Mouse (Mus musculus) induced T-regulatory cell, adult 2 months (primary cell): Measurements from ENCODE around the gene Hist1h1e.

Experiments used
- DNase-seq: peaks from one replicate; pipeline ENCODE4 v3.0.0-alpha.2; 2012; ENCODE audit warnings: low read depth

Gene Hist1h1e

GRCm38 (mm10) chr13:23573034-23573897 lies 49.1 kb downstream of the Hist1h1e start:
- DNase-seq = peak; percentile 58

DNA sequence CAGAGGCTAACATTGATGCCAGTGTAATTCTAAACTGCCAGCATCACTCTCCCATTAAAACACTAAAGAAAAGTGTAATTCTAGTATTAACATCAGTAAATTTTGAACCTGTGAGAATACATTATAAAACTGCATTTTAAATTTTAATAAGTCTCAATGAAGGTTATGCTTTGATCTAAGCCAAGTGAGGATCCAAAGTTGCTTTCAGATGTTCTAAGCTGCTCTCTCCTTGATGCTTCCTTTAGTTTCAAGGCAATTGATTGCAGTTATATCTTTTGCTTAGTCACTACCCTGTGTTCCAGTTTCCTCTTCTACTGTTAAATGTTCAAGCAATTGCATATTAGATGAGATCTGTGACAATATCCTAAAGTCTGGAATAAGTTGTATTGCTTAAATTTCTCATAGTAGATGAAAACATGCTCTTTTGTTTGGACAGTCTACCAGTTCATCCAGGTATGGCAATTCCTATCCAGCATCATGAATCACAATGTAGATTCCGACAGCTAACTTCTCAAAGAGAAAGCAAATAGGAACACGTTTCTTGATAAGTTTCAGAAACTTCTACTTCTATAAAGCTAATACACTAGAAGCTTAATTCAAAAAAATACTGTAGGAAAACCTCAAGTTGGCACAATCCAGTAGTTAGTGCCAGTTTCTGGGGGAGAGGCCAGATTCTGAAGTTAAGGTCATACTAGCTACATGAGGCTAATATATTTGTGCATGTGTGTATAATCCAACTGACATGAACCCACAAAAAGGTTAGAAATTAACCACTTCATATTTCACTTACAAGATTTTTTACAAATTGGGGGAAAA lies 49.9 kb downstream of the Hist1h1e start:
- peak; percentile 58 for DNase-seq

GRCm38 (mm10) chr13:23571504-23572217 lies 50.7 kb downstream of the Hist1h1e start:
- DNase-seq = peak; percentile 74

DNA sequence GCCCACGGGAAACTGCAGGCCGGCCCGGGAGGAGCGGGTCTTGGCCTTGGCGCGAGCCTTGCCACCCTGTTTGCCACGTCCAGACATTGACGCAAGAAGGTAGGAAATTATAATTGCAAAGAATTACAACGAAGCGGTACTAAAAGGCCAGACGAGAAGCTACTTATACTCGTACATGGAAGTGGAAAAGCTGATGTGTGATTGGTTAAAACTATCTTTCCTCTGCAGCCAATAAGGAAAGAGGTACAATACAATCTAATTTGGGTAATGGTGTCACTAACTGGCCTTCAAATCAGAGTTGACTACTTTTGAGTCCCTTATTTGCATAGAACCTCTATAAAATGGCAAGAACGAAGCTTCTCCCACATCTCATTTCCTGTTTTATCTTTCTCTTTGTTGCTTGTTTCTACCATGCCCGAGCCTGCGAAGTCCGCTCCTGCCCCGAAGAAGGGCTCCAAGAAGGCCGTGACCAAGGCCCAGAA lies 51.3 kb downstream of the Hist1h1e start, which contains the start of the genes Hist1h2ae and Hist1h2bg:
Hist1h2ae (minus strand) TSS at position 199 of the 482 bp plus-strand sequence.
Hist1h2bg (plus strand) TSS at position 375 of the 482 bp plus-strand sequence.
- peak; percentile 94 for DNase-seq
